Comparison of ENCODE assay signal across 18 mouse cellular contexts in the genomic region with DNA sequence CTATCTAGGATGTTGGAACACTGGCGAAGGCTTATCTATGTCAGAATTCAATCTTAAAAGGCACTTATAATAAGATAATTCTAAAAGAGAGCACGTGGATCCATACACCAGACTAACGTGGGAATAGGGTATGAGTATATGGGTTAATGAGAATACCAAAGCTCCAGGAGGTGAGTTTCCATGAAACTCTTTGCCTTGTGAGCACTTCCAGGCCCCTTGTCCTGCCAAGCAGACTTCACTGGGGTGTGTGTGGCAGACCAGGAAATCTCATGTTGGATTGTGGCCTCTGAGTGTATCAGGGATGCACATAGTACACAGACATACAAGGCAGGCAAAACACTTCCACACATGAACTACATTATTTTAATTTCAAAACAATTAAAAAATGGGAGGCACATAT. TPM values are rescaled to one million over a fixed set of nuclear protein-coding genes. Genes with fewer than 3 reads are reported as not detected.
"Had no signal": no experiment of that assay in that cellular context is flagged by ENCODE, and none has a peak within 500 bp of the region (broad histone marks: within the 10 kb centered on the region; RNA-seq: fewer than 3 reads in every experiment).

No protein-coding gene starts in this region.

RNA-seq across cellular contexts. Expression of gene Serpinb9g, which starts 0.7 kb away (rescaled TPM):
- polyA plus RNA-seq: cortical plate, adult 2 months; embryonic facial prominence, embryonic 10.5 days; embryonic facial prominence, embryonic 11.5 days; embryonic facial prominence, embryonic 12.5 days; embryonic facial prominence, embryonic 13.5 days; embryonic facial prominence, embryonic 14.5 days; embryonic facial prominence, embryonic 15.5 days; erythroblast, embryonic 14.5 days; forebrain, embryonic 10.5 days; forebrain, embryonic 11.5 days; forebrain, embryonic 12.5 days; forebrain, embryonic 13.5 days; forebrain, embryonic 14.5 days; forebrain, embryonic 15.5 days; forebrain, embryonic 16.5 days; forebrain, postnatal 0 days; gonadal fat pad, adult 2 months; heart, adult 2 months had no signal
